ENCODE assay signal across 8 mouse cellular contexts in the genomic region with DNA sequence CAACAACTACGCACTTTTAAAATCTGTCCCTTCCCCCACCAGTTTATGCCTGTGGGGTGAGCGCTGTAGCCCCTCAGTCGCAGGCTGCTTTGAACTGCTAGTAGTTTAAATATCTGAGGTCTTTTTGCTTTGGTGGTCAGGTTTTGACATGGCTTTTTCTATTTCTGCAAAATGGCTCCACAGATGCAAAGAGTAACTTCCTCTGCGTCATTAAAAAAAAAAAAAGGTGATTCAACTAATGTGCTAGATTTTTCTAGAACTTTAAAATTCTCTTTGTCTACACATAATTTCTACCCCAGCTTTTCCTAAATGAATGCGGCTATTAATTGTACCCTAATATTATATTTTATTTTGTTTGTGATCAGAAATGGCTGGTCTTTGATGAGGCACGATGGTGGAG. TPM values are rescaled to one million over a fixed set of nuclear protein-coding genes. Genes with fewer than 3 reads are reported as not detected.
A peak's percentile ranks its signal among the peaks of the same experiment; 100 is the strongest.
DNase-seq lines count a peak whose midpoint lies in the region; ATAC-seq lines count a peak whose summit lies in the region.

No protein-coding gene starts in this region.

- H3K27me3 ChIP-seq in heart, embryonic 10.5 days (ENCODE audit: insufficient read depth, poor library complexity, severe bottlenecking), result peaks cover 88% of the 10 kb centered on the region
- 0 out of 2 replicates have a peak, but pooled peaks cover 5% of the 10 kb centered on the region for H3K27me3 ChIP-seq in forebrain, embryonic 15.5 days
- peaks cover 10% of the 10 kb centered on the region; the same call in 1 of the 2 replicates for H3K27me3 ChIP-seq in liver, embryonic 16.5 days (ENCODE audit: control insufficient read depth, insufficient read depth, low read depth, low read length)

- H3K36me3 ChIP-seq in heart, embryonic 10.5 days, result peaks cover 16% of the 10 kb centered on the region
- H3K36me3 ChIP-seq in forebrain, embryonic 15.5 days, result peaks cover 9% of the 10 kb centered on the region; the same call in 1 of the 2 replicates
- H3K36me3 ChIP-seq in liver, embryonic 16.5 days (ENCODE audit: control insufficient read depth, insufficient read depth), result no peaks in the 10 kb centered on the region

- 0 out of 2 replicates have a peak overlapping the region, but pooled peaks have one; percentile 43 for H3K9ac ChIP-seq in forebrain, embryonic 15.5 days (replicated peaks)
- peak overlapping the region; percentile 28 for H3K9ac ChIP-seq in liver, embryonic 16.5 days (ENCODE audit: low read depth, low read length)

- 25% methylated on average over 6 of the region's 6 CpGs for WGBS in heart, embryonic 10.5 days
- WGBS in forebrain, embryonic 15.5 days, result 39% methylated on average over 6 of the region's 6 CpGs
- 26% methylated on average over 6 of the region's 6 CpGs for WGBS in liver, embryonic 16.5 days (ENCODE audit: insufficient replicate concordance)

- intact Hi-C loops in heart, postnatal 36 days (cut with DNase I), result loop anchor here (5.0 to 10.0 kb wide), 3 partner anchors 111 to 408 kb away; partner anchors contain the start of gene Kdm5c

- H3K4me3 ChIP-seq in heart, embryonic 10.5 days, result peak overlapping the region; percentile 72
- peak overlapping the region; percentile 36 for H3K4me3 ChIP-seq in forebrain, embryonic 15.5 days
- peak overlapping the region; percentile 63 for H3K4me3 ChIP-seq in liver, embryonic 16.5 days (ENCODE audit: low read depth, low read length)

- peak overlapping the region; percentile 91 for H3K27ac ChIP-seq in heart, embryonic 10.5 days
- peak overlapping the region; percentile 92 for H3K27ac ChIP-seq in forebrain, embryonic 15.5 days (replicated peaks)
- peak overlapping the region; percentile 55; the same call in 1 of the 2 replicates for H3K27ac ChIP-seq in liver, embryonic 16.5 days (ENCODE audit: low read length)

- H3K9me3 ChIP-seq in heart, embryonic 10.5 days, result no peaks in the 10 kb centered on the region
- H3K9me3 ChIP-seq in forebrain, embryonic 15.5 days, result no peaks in the 10 kb centered on the region
- H3K9me3 ChIP-seq in liver, embryonic 16.5 days (replicated peaks; ENCODE audit: control insufficient read depth, low read length), result no peaks in the 10 kb centered on the region

- H3K4me1 ChIP-seq in heart, embryonic 10.5 days, result peaks cover 5% of the 10 kb centered on the region; the same call in 1 of the 2 replicates
- peaks cover 14% of the 10 kb centered on the region for H3K4me1 ChIP-seq in forebrain, embryonic 15.5 days
- H3K4me1 ChIP-seq in liver, embryonic 16.5 days (ENCODE audit: control insufficient read depth, low read depth, low read length), result no peaks in the 10 kb centered on the region; the same call in 1 of the 2 replicates

- peak overlapping the region; percentile 42 for H3K4me2 ChIP-seq in forebrain, embryonic 15.5 days (replicated peaks)
- H3K4me2 ChIP-seq in liver, embryonic 16.5 days (ENCODE audit: low read depth, low read length), result peak overlapping the region; percentile 77

- no peak for DNase-seq in heart, embryonic 10.5 days (ENCODE audit: low spot score)
- DNase-seq in heart, postnatal 36 days, result no peak
- DNase-seq in spleen, postnatal 4 days (ENCODE audit: low spot score in 2 of 2), result no peak
- no peak for DNase-seq in right cerebral cortex, postnatal 10 days (ENCODE audit: low spot score in 2 of 2)

- ATAC-seq in CD4-positive, CD25-positive, alpha-beta regulatory T cell, adult 4 months, result peak; percentile 3
- ATAC-seq in forebrain, embryonic 15.5 days (replicated peaks), result no peak
- no peak for ATAC-seq in liver, embryonic 16.5 days (ENCODE audit: low read depth)
- ATAC-seq in megakaryocyte-erythroid progenitor cell, adult 5-6 weeks (replicated peaks; ENCODE audit: low FRiP score, low TSS enrichment, poor library complexity, severe bottlenecking), result no peak

RNA-seq across cellular contexts. Expression of gene Tspyl2, which starts 0.7 kb away (rescaled TPM):
- 19.4 and 29.2 TPM in 2 replicates for polyA plus RNA-seq in heart, embryonic 10.5 days (2016; fragmentation: Nextera tagmentation; extraction: Ambion mirVana)
- 10 to 100 TPM; 12.0 to 16.7 TPM for total RNA-seq in heart, postnatal 36 days (2021)
- 10 to 100 TPM; 11.9 to 16.1 TPM for polyA plus RNA-seq in CD4-positive, CD25-positive, alpha-beta regulatory T cell, adult 4 months (2017; shearing (Covaris generic))
- polyA plus RNA-seq in forebrain, embryonic 15.5 days (2015; fragmentation: Nextera tagmentation; extraction: Ambion mirVana), result 48.8 and 49.4 TPM in 2 replicates
- 5.6 and 6.6 TPM in 2 replicates for polyA plus RNA-seq in liver, embryonic 16.5 days (2015; fragmentation: Nextera tagmentation; extraction: Ambion mirVana)
- 8.2 and 9.3 TPM in 2 replicates for total RNA-seq in megakaryocyte-erythroid progenitor cell, adult 5-6 weeks (2014; fragmentation: Nextera tagmentation)
- 14.0 and 33.9 TPM in 2 replicates for total RNA-seq in megakaryocyte-erythroid progenitor cell, adult 5-6 weeks (2017)

RNA-seq across cellular contexts. Expression of gene Kantr, which starts 15.6 kb away (rescaled TPM):
- polyA plus RNA-seq in heart, embryonic 10.5 days (2016; fragmentation: Nextera tagmentation; extraction: Ambion mirVana), result 9.2 and 15.3 TPM in 2 replicates
- 1 to 10 TPM; 2.7 to 3.7 TPM for total RNA-seq in heart, postnatal 36 days (2021)
- 10 to 100 TPM; 32.5 to 41.2 TPM for polyA plus RNA-seq in CD4-positive, CD25-positive, alpha-beta regulatory T cell, adult 4 months (2017; shearing (Covaris generic))
- polyA plus RNA-seq in forebrain, embryonic 15.5 days (2015; fragmentation: Nextera tagmentation; extraction: Ambion mirVana), result 25.7 and 27.9 TPM in 2 replicates
- 2.8 and 3.4 TPM in 2 replicates for polyA plus RNA-seq in liver, embryonic 16.5 days (2015; fragmentation: Nextera tagmentation; extraction: Ambion mirVana)
- total RNA-seq in megakaryocyte-erythroid progenitor cell, adult 5-6 weeks (2014; fragmentation: Nextera tagmentation), result 9.7 and 24.7 TPM in 2 replicates
- total RNA-seq in megakaryocyte-erythroid progenitor cell, adult 5-6 weeks (2017), result 0.52 and 1.6 TPM in 2 replicates

RNA-seq across cellular contexts. Expression of gene Gpr173, which starts 25.6 kb away (rescaled TPM):
- polyA plus RNA-seq in heart, embryonic 10.5 days (2016; fragmentation: Nextera tagmentation; extraction: Ambion mirVana), result 2.2 and 3.0 TPM in 2 replicates
- under 1 TPM; 0.41 to 0.69 TPM for total RNA-seq in heart, postnatal 36 days (2021)
- polyA plus RNA-seq in CD4-positive, CD25-positive, alpha-beta regulatory T cell, adult 4 months (2017; shearing (Covaris generic)), result not detected
- polyA plus RNA-seq in forebrain, embryonic 15.5 days (2015; fragmentation: Nextera tagmentation; extraction: Ambion mirVana), result 9.2 and 10.4 TPM in 2 replicates
- 0.11 and 0.16 TPM in 2 replicates for polyA plus RNA-seq in liver, embryonic 16.5 days (2015; fragmentation: Nextera tagmentation; extraction: Ambion mirVana)
- total RNA-seq in megakaryocyte-erythroid progenitor cell, adult 5-6 weeks (2014; fragmentation: Nextera tagmentation), result not detected in 2 replicates
- not detected in 2 replicates for total RNA-seq in megakaryocyte-erythroid progenitor cell, adult 5-6 weeks (2017)
